Mouse (Mus musculus) liver, embryonic 14.5 days (tissue): ENCODE results near the gene Lat.

Experiments
- CTCF ChIP-seq: IDR thresholded peaks from 2 replicates; pipeline ENCODE4 v1.5.1; 2016; ENCODE audit warnings: antibody characterized with exemption, low read depth, control low read depth
- EP300 ChIP-seq: IDR thresholded peaks from 2 replicates; pipeline ENCODE4 v1.6.1; 2016; ENCODE audit warnings: antibody characterized with exemption, low read depth

- TF ChIP-seq CTCF, result no peak
- no peak for TF ChIP-seq EP300
Observed at GRCm38 (mm10) chr7:126355847-126356597, 13.3 kb downstream of the Lat start.
